Mouse (Mus musculus): ENCODE measurements at regions not wholly inside any gene's neighbourhood (a gene's known extent, or its start where the extent isn't known, plus 50 kb on each side); places are given as distances from the start of the nearest gene placed in this dataset.
A peak's percentile ranks its signal among the peaks of the same experiment; 100 is the strongest.

GRCm38 (mm10) chr16:68017672-68018071 lies 397.0 kb upstream of the Cadm2 start:
- no peak for DNase-seq (ENCODE audit: low spot score in 2 of 2)

GRCm38 (mm10) chr16:67989671-67990070 lies 369.0 kb upstream of the Cadm2 start:
- DNase-seq (ENCODE audit: low spot score in 2 of 2) = no peak

- no peak for DNase-seq (ENCODE audit: low spot score in 2 of 2)
These were observed 355.9 kb upstream of the Cadm2 start for GRCm38 (mm10) chr16:67976565-67976964.

- no peak for DNase-seq (ENCODE audit: low spot score in 2 of 2)
These were observed 347.8 kb upstream of the Cadm2 start for GRCm38 (mm10) chr16:67968311-67969145.

- DNase-seq (ENCODE audit: low spot score in 2 of 2) = no peak
These were observed 328.4 kb upstream of the Cadm2 start for GRCm38 (mm10) chr16:67949112-67949511.

- DNase-seq (ENCODE audit: low spot score in 2 of 2) = no peak
These were observed 323.7 kb upstream of the Cadm2 start for GRCm38 (mm10) chr16:67944406-67944805.

GRCm38 (mm10) chr16:67919175-67919574 lies 298.5 kb upstream of the Cadm2 start:
- no peak for DNase-seq (ENCODE audit: low spot score in 2 of 2)

GRCm38 (mm10) chr16:67871304-67872022 lies 250.8 kb upstream of the Cadm2 start:
- no peak for DNase-seq (ENCODE audit: low spot score in 2 of 2)

GRCm38 (mm10) chr16:67850201-67850600 lies 229.5 kb upstream of the Cadm2 start:
- no peak for DNase-seq (ENCODE audit: low spot score in 2 of 2)

- DNase-seq (ENCODE audit: low spot score in 2 of 2) = no peak
These were observed 223.8 kb upstream of the Cadm2 start for GRCm38 (mm10) chr16:67844481-67844880.

GRCm38 (mm10) chr16:67797236-67797635 lies 176.5 kb upstream of the Cadm2 start:
- no peak for DNase-seq (ENCODE audit: low spot score in 2 of 2)

- peak in 1 of 2 experiments; percentile 14 for DNase-seq (ENCODE audit: low spot score in 2 of 2)
These were observed 155.4 kb upstream of the Cadm2 start for GRCm38 (mm10) chr16:67776091-67776490.

- no peak for DNase-seq (ENCODE audit: low spot score in 2 of 2)
These were observed 148.4 kb upstream of the Cadm2 start for GRCm38 (mm10) chr16:67769114-67769513.

GRCm38 (mm10) chr16:67735398-67735797 lies 114.7 kb upstream of the Cadm2 start:
- no peak for DNase-seq (ENCODE audit: low spot score in 2 of 2)

GRCm38 (mm10) chr16:67698619-67699018 lies 77.9 kb upstream of the Cadm2 start:
- DNase-seq (ENCODE audit: low spot score in 2 of 2) = no peak
